Mouse (Mus musculus) liver, postnatal 0 days (tissue): ENCODE measurements at regions not wholly inside any gene's neighbourhood (a gene's known extent, or its start where the extent isn't known, plus 50 kb on each side); places are given as distances from the start of the nearest gene placed in this dataset.

Experiments
- CTCF ChIP-seq: sonication (generic); IDR thresholded peaks from 2 replicates; pipeline ENCODE4 v1.5.1; 2016; ENCODE audit warnings: antibody characterized with exemption, low read depth
- EP300 ChIP-seq: IDR thresholded peaks from 2 replicates; pipeline ENCODE4 v1.6.1; 2016; ENCODE audit warnings: antibody characterized with exemption, low read depth, mild to moderate bottlenecking

- TF ChIP-seq CTCF (no peak), EP300 (no peak)
These were observed 101.7 kb upstream of the Foxk1 start for GRCm38 (mm10) chr5:142299621-142300020.
